Mouse (Mus musculus) cerebellum, adult 2 months (tissue): Measurements from ENCODE around the gene Sox8. TPM values are rescaled to one million over a fixed set of nuclear protein-coding genes. Genes with fewer than 3 reads are reported as not detected.

Experiments used
- DNase-seq, 2 experiments: peaks; one replicate each; pipeline ENCODE4 v3.0.0; 2021
- H3K27ac ChIP-seq: fragments of 200-500 bp; 2 replicates; pipeline ENCODE4 v1.5.1; 2012; ENCODE audit warnings: low read length, control low read depth, inconsistent platforms; ENCODE audit not compliant: insufficient read depth
- H3K27me3 ChIP-seq: fragments of 200-500 bp; 2 replicates; pipeline ENCODE4 v1.6.1; 2012; ENCODE audit warnings: inconsistent platforms, mild to moderate bottlenecking, low read length, moderate library complexity; ENCODE audit not compliant: control insufficient read depth, insufficient read depth
- H3K4me1 ChIP-seq: fragments of 200-500 bp; 2 replicates; pipeline ENCODE4 v1.6.1; 2011; ENCODE audit warnings: low read length; ENCODE audit not compliant: control insufficient read depth, insufficient read depth
- H3K4me3 ChIP-seq: fragments of 200-500 bp; replicated peaks from 2 replicates; pipeline ENCODE3; 2011; ENCODE audit warnings: mild to moderate bottlenecking, low read depth, low read length, control low read depth; ENCODE audit not compliant: insufficient read depth
- CTCF ChIP-seq: fragments of 200-500 bp; IDR thresholded peaks from 2 replicates; pipeline ENCODE4 v1.5.1; 2011; ENCODE audit warnings: low read depth, mild to moderate bottlenecking, control low read depth, low read length, moderate library complexity, borderline replicate concordance; ENCODE audit not compliant: insufficient read depth
- POLR2A ChIP-seq: fragments of 200-500 bp; IDR thresholded peaks from 2 replicates; pipeline ENCODE4 v1.6.1; 2011; ENCODE audit warnings: low read length, control low read depth, borderline replicate concordance; ENCODE audit not compliant: insufficient read depth
- WGBS: fragments of 180-500 bp; shearing (Covaris S2); methylation state at CpG from one replicate; pipeline ENCODE4 v1.1.7; 2018; 5-methylcytosine and 5-hydroxymethylcytosine counted together
- polyA plus RNA-seq: library from polyadenylated mRNA; depleted of rRNA; stranded (reverse); fragments of >200 nt; gene quantifications from 2 replicates; pipeline ENCODE4 v1.2.3, GENCODE M21; 2012

Sox8 gene
- polyA plus RNA-seq, 1 experiment = 38.0 TPM

DNA sequence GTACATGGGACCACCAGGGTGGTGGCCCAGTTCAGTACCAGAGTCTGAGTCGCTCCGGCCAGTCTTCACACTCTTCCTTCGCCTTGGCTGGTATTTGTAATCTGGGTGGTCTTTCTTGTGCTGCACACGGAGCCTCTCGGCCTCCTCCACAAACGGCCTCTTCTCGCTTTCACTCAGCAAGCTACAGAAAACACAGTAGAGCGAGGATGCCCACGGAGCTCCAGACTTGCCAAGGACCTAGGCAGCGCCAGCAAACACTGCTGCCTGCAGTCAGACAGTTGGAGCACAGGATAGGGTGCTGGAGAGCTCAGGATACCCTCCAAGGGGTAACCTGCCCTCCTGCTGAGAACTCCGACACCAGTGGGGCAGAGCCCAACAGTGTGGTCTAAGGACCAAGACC lies 1.6 kb downstream of the Sox8 start:
- TF ChIP-seq CTCF = no peak
- TF ChIP-seq POLR2A = no peak
- Histone ChIP-seq H3K27me3 (peaks cover 1% of the 10 kb centered on the region; the same call in 1 of the 2 replicates), H3K4me1 (peaks cover 5% of the 10 kb centered on the region; the same call in 1 of the 2 replicates), H3K4me3 (peak overlapping the region; percentile 58), H3K27ac (no peak overlapping the region)
- WGBS = 32% methylated on average over 11 of the region's 11 CpGs
- no peak for DNase-seq

DNA sequence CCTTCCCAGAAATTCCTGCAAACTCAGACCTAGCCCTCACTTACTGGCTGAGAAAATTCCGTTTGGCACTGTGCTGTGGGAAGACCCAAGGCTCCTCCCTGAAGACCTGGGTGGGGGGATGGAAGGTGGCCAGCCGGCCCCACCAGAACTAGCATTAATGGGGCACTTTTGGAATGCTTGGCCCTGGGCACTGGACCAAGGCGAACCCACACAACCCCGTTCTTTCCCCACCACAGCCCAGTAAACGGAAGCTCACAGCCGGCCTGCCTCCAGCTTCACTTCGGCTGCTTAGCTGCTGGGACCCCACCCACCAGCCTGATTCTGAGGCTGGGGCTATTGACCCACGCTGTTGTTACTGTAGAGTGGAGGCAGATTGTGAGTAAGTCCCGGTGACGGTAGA lies 2.3 kb downstream of the Sox8 start:
- DNase-seq = peak in 1 of 2 experiments; percentile 41
- TF ChIP-seq CTCF (no peak), POLR2A (no peak)
- Histone ChIP-seq H3K4me1 (peaks cover 5% of the 10 kb centered on the region; the same call in 1 of the 2 replicates), H3K27me3 (peaks cover 1% of the 10 kb centered on the region; the same call in 1 of the 2 replicates), H3K27ac (no peak overlapping the region), H3K4me3 (peak overlapping the region; percentile 28)
- 20% methylated on average over 10 of the region's 10 CpGs for WGBS

DNA sequence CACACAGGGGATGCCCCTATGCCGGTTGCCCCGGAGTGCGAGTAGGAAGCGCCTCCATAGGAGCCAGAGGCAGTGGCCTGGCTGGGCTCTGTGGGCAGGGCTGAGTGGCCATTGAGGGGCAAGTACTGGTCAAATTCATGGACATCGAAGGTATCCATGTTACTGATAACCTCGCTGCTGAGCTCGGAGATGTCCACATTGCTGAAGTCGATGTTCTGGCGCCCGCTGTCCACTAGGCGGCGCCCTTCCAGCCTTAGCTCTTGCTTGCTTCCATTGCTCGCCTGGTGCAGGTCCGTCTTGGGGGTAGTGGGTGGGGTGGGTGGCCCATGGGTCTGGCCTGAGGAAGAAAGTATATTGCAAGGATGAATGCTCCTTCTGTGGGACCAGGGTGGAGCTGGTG lies 2.7 kb downstream of the Sox8 start:
- H3K4me3 ChIP-seq = no peak overlapping the region
- no peak overlapping the region for H3K27ac ChIP-seq
- H3K4me1 ChIP-seq = peaks cover 5% of the 10 kb centered on the region; the same call in 1 of the 2 replicates
- peak; percentile 91 for TF ChIP-seq CTCF
- TF ChIP-seq POLR2A = no peak
- peaks cover 1% of the 10 kb centered on the region; the same call in 1 of the 2 replicates for H3K27me3 ChIP-seq
- WGBS = 22% methylated on average over 14 of the region's 14 CpGs
- DNase-seq = peak; percentile 53 to 69

DNA sequence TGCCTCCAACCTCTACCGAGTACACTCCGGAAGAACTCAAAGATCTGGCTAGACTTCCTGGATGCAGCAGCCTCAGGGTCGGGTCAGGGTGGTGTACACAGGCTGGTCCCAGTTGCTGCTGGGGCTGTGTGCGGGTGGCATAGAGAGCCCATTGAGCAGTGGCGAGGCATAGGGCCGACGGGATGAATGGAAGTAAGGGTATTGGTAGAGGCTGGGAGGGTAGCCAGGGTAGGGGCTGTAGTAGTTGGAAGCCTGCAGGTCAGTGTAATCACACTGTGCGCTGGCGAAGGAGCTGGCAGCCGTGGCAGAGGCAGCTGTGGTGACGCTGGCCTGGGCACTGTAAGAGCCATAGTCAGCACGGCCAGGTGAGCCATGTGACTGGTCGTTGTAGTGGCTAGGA lies 3.2 kb downstream of the Sox8 start:
- H3K4me1 ChIP-seq = peaks cover 5% of the 10 kb centered on the region; the same call in 1 of the 2 replicates
- no peak overlapping the region for H3K4me3 ChIP-seq
- WGBS = 61% methylated on average over 13 of the region's 13 CpGs
- peaks cover 1% of the 10 kb centered on the region; the same call in 1 of the 2 replicates for H3K27me3 ChIP-seq
- H3K27ac ChIP-seq = no peak overlapping the region
- no peak for DNase-seq
- TF ChIP-seq CTCF (no peak), POLR2A (no peak)

DNA sequence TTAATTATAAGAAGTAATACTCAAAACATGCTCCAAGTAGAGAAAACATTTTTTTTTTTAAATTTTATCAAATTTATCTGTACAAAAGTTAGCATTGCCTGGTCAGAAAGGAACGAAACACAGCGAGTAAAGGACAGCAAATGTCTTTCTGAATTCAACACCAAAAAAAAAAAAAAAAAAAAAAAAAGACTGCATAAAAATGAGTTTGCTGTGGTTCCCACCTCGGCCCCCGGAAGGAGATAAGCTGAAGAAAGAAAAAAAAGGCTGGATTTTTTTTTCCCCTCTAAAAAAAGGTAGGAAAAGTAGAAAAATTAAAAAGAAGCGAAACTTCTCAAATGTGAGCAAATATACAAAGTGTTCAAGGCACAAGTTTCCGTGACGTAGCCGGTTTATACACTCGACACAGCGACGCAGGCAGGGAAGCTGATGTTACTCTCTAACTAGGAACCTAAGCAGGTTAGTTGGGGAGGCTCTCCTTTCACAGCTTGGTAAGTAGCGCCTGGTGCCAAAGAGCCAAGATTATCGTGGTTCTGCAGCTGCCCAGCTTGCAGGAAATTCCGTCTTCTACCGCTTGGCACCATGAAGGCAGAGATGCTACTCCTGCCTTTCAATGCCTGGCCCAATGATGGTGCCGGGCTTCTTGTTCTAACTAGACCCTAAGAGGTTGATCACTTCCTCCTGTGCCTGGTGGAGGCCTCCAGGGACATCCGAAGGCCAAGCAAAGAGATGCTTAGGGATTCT lies 4.5 kb downstream of the Sox8 start:
- 67% methylated on average over 17 of the region's 17 CpGs for WGBS
- TF ChIP-seq POLR2A (no peak), CTCF (no peak)
- H3K4me1 ChIP-seq = peaks cover 5% of the 10 kb centered on the region; the same call in 1 of the 2 replicates
- no peak overlapping the region for H3K4me3 ChIP-seq
- H3K27ac ChIP-seq = no peak overlapping the region
- DNase-seq = no peak
- H3K27me3 ChIP-seq = peaks cover under 1% of the 10 kb centered on the region; the same call in 1 of the 2 replicates

DNA sequence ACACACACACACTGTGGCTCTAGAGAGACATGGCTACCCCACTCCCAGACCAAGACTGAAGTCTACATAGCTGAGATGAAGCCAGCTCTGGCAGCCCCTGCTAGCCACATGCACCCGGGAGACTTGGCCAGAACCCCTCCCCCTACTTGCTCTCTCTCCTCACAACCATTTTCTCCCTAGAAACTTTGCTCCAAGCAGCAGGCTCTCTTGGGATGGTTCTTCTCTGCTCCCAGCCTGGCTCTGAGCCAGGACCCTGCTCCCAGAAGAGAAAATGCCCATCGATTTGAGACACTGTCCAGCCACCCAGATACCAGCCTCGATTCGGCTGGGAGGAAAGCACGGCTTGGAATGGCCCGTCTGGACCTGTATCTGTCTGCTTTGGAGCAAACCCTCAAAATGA lies 5.2 kb downstream of the Sox8 start:
- H3K27me3 ChIP-seq = no peaks in the 10 kb centered on the region; the same call in 1 of the 2 replicates
- DNase-seq = peak; percentile 29 to 54
- H3K4me1 ChIP-seq = peaks cover 5% of the 10 kb centered on the region
- WGBS = 33% methylated on average over 6 of the region's 6 CpGs
- TF ChIP-seq POLR2A (no peak), CTCF (no peak)
- H3K27ac ChIP-seq = no peak overlapping the region
- no peak overlapping the region for H3K4me3 ChIP-seq

DNA sequence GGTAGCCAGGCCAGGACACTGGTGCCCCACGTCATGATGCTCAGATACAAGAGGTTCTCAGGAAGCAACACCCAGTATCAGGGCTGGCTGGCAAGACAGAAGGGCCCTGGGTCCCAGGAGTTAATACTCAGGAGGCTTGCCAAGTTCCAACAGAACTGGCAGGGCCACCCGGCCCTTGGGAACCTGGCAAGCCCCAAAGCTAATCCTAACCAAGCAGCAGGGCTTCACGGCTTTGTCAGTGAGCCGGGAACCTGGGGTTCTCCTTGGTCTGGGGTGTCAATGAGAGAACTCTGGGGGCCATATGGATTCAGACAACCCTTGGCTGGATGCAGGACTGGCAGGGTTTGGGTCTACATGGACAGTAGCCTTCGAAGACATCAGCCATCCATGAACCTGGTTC lies 6.0 kb downstream of the Sox8 start:
- Histone ChIP-seq H3K4me3 (no peak overlapping the region), H3K4me1 (no peaks in the 10 kb centered on the region; the same call in 1 of the 2 replicates), H3K27me3 (no peaks in the 10 kb centered on the region), H3K27ac (no peak overlapping the region)
- TF ChIP-seq POLR2A (no peak), CTCF (no peak)
- WGBS = 22% methylated on average over 5 of the region's 5 CpGs
- DNase-seq = peak; percentile 26 to 55
